Mouse (Mus musculus) retina, adult 2 months (tissue): ENCODE results near the gene Gm21987.

Source experiments
- DNase-seq: peaks from one replicate; pipeline ENCODE4 v3.0.0-alpha.2; 2012; ENCODE audit warnings: low read depth, low spot score

Gene Gm21987

GRCm38 (mm10) chr16:38392126-38392894, 45.5 kb downstream of the Gm21987 start:
- no peak for DNase-seq

- no peak for DNase-seq
Observed at GRCm38 (mm10) chr16:38394191-38394618, 47.4 kb downstream of the Gm21987 start.

DNA sequence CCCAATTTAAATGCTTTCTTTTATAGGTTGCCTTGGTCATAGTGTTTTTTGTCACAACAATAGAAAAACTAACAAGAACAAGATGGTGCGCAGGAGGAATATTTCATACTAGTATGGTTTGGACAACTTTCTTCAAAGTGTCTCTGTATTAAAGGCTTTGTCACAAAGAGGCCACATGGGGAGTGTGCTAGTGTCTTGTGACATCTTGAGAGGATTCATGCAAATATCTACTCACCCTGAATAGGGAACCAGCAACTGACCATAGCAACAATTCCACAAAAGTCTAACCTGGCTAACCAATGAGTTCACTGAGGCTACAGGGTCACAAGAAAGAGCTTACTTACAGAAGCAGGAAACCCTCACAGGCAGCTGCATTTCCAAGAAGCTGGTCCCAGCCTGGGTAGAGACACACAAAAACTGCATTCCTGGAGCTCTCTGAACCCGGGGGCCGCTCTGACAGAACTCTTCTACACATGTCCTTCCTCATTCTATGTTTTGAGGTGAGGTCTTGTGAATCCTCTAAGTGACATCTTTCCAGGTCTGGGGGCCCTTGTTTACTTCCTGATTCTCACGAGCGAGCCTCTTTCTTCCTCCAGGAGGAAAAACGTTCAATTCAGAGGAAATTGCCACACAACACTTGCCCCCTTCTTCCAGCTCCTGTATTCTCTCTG, 48.4 kb downstream of the Gm21987 start:
- DNase-seq: no peak

DNA sequence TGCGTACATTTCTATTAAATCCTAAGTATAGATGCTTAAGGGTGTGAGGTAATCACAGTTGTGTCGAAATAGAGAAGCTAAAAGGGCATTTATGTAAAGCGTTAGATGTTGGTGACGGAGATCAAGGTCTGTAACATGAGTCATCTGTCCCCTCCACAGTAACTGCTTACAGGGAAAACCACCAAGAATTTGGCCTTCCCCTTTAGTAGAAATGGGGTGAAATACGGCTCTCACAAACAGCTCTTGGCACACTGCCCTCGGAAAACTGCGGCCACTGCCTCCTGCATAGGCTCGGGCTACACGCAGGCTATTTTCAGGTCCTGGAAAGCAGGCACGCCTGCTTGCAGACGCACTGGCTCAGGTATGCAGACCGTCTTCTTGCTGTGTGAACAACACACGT, 49.3 kb downstream of the Gm21987 start:
- DNase-seq: no peak

GRCm38 (mm10) chr16:38398266-38398665, 51.4 kb downstream of the Gm21987 start:
- DNase-seq: no peak

DNA sequence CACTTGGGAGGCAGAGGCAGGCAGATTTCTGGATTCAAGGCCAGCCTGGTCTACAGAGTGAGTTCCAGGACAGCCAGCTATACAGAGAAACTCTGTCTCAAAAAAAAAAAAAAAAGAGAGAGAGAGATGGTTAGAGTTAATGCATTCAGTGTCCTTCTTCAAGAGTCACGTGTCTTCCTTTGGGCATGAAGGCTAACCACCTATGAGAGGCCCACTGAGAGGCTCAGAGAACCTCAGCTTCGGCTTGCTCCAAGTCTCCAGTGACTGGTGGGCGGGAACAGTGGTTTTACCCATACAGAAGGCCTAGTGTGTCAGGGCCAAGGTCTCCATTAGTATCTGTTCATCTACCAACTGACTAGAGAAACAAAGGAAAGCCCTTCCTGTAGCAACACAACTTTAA, 52.2 kb downstream of the Gm21987 start:
- DNase-seq: no peak

GRCm38 (mm10) chr16:38399531-38400231, 52.8 kb downstream of the Gm21987 start:
- peak; percentile 6 for DNase-seq

DNA sequence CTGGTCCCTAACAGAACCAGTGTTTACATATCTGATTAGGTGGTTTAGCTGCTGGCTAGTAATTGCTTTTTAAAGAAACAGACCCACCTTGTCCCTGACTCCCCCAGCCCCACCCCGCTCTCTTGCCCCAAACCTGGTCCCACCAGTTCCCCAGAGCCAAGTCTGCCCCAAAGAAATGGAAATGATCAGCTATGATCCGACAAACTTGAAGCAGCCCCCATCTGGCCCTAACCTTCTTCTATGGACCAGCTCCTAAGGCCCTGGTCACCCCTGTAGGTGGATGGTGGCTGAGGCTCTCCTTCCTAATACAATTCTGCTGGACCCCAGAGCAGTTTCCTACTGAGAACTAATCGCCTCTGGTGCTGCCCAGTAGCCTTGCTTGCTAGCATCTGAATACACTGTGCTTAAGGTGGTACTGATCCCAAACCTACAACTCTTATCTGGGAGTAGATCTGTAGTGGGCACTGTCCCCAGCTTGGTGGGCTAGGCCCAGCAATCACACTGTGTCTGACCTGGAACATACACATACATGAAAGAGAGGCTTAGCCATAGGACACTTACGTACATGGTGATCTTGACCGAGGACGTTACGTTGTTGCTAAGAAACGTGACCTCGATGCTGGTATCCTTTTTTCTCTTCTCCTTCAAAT, 53.6 kb downstream of the Gm21987 start:
- DNase-seq: no peak

GRCm38 (mm10) chr16:38401468-38401867, 54.6 kb downstream of the Gm21987 start:
- no peak for DNase-seq

DNA sequence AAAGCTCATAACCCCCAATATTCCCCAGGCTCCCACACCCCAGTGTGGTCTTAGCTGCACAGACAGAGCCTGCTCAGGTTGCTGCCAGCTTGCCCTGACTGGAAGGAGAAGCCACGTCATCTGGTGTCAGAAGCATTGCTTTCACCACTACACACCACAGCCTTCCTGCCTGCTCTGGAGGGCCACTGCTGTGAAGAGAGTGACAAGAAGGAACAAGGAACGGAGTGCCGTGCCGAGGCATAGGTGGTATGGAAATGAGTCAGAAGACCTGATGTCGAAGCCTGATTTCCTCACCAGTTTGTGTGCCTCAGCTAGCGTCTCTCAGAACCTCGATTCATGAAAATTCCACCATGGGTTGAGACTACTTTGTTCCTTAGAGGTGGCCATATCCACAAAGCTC, 56.8 kb downstream of the Gm21987 start:
- DNase-seq: no peak

DNA sequence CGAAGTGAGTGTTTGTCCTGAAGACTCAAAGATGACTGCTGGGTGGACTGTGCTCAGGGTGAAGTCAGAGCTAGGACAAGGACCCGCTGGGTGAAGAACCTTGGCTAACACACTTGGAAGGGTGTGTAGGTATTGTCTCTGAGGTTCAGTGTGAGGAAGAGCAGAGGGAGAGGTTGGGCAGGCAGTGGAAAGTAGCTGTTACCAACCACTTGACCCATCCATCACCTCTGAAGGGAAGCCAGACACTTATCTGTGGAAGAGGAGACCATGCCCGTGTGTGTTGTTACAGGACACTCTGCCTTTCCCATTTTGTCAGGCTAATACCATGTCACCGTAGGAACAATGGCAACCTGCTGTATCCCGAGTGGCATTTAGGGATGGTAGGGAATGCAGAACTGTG, 59.5 kb downstream of the Gm21987 start:
- DNase-seq: no peak

DNA sequence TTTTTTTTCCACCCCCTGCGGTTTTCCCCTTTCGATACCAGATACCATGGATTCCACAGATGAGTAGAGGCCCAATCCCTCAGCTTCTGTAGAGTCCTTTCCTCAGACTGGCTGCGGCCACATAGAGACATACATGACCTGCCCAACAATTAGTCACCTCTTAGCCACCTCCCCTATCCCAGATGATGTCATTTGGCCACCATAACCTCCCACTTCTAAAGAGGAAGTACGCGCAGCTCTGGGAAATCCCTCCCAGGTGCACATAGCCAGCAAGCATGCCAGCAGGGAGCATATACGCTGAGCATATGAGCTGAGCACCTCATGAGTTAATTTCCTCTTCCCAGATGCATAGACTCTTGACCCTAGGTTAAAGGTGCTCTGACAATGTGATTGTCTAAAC, 59.9 kb downstream of the Gm21987 start:
- DNase-seq: no peak

GRCm38 (mm10) chr16:38407584-38407983, 60.7 kb downstream of the Gm21987 start:
- DNase-seq: no peak

- no peak for DNase-seq
Observed at GRCm38 (mm10) chr16:38408416-38408815, 61.6 kb downstream of the Gm21987 start.
